Mouse (Mus musculus) cerebral cortex, adult 2 months (tissue): ENCODE results near the gene Fbxl5.

ENCODE experiments used
- WGBS: fragments of 180-500 bp; shearing (Covaris S2); methylation state at CpG from one replicate; pipeline ENCODE4 v1.1.7; 2018; 5-methylcytosine and 5-hydroxymethylcytosine counted together

Gene Fbxl5

DNA sequence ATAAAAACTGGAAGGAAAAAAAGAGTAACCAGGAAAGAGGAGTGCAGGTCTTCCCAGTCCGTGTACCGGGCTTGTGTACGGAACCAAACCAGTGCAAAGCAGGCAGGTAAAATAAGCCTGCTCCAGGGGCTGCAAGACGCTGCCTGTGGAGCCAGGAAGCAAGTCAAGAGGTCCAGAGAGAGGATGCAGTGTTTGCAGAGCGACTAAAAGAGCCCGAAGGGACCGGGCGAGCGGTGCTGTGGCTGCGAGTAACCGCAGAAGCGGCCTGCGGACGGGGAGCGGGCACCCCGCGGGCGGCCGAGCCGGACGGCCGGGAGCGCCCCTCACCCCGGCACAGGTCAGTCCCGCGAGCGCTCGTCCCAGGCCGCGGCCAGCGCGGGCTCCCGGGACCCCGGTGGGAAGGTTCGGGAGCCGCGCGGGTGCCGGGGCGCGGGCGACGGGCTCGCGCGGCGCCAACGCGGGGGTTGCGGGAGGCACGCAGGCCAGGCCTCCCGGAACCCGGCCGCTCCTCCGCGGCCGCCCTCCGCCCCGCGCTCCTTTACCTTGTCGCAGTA is 39.9 kb downstream of the Fbxl5 start:
- WGBS: under 1% methylated on average over 60 of the region's 61 CpGs

GRCm38 (mm10) chr5:43778583-43778982 is 42.9 kb downstream of the Fbxl5 start:
- WGBS: 89% methylated on average over 3 of the region's 3 CpGs

DNA sequence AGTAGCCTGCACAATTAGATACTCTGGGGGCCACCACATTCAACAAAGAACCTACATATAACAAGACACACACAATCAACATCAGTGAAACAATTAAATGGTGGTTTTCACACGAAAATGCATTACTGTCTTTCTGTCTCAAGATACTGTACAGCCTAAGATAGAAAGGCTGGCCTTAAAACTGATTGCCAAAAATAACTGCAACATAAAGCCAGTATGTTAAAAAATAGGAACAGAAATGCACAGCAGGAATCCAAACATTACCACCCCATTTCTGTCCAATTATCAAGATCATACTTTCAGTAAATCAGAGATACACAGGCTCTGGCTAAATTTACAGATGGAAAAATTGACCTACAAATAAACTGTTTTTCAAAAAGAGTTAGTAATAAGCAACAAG is 44.4 kb downstream of the Fbxl5 start:
- 16% methylated on average over 1 of the region's 1 CpGs for WGBS

DNA sequence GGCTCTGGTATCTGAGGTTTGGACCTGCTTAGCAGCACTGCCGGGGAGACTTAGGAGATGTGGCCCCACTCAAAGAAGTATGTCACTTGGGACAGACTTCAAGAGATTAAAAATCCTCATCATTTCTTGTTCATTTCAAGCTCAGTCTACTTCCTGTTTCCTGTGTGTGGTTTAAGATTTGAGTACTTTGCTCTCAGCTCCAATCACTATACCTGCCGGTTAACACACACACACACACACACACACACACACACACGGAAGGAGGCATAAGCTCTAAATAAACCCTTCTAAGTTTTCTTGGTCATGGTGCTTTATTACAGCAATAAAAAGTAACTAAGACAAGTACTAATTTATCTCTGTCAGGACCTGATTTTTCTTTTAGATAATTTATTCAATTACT is 49.9 kb downstream of the Fbxl5 start:
- WGBS: 83% methylated on average over 3 of the region's 3 CpGs

DNA sequence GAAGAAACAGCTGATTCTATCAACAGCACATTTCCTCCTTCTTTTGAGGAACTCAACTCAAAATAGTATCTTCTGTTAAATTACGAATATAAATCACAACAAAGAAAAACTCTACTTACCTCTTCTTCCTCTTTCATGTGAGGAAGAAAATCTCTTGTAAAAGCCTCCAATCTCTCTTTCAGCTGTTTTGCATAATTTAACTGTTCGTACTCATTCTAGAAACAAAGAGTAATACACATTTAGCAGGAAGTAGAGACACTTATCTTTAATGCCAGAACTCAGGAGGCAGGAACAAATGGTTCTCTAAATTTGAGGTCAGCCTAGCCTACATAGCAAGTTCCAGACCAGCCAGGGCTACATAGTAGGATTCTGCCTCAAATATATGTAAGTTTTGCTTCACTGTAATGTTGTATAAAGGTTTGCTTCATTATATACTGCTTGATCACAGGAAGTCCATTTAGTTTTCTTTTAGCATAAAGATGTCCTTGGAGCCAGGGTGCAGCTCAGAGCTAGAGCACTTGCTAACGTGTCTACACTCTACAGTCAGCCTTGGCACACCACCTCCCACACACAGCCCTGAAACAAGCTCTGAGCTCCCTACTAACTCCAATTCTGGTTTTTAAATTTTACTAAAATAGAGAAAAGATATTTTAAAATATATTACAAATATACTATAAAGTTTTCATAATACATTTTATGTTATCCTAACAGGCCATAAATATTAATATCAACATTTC is 50.7 kb downstream of the Fbxl5 start:
- WGBS: 38% methylated on average over 3 of the region's 3 CpGs

DNA sequence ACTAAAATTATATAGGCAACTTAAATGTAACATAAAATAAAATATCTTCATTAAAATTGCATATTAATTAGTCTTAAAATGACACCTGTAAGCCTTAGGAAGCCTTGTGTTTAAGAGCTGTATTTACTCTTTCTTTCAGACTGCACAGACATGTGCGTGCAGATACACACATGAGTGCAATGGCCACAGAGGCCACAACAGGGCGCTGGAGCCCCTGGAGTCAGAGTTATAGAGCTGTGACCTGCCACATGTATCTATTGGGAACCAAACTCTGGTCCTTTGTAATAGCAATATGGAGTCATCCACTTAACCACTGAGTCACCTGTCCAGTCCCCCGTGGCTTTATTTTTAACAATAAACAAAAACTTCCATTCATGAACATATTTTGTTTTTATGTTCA is 72.3 kb downstream of the Fbxl5 start:
- WGBS: 74% methylated on average over 3 of the region's 3 CpGs

- 47% methylated on average over 4 of the region's 4 CpGs for WGBS
These were observed 73.4 kb downstream of the Fbxl5 start for GRCm38 (mm10) chr5:43748039-43748438.

- 63% methylated on average over 5 of the region's 5 CpGs for WGBS
These were observed 76.3 kb downstream of the Fbxl5 start for GRCm38 (mm10) chr5:43745156-43745555.

DNA sequence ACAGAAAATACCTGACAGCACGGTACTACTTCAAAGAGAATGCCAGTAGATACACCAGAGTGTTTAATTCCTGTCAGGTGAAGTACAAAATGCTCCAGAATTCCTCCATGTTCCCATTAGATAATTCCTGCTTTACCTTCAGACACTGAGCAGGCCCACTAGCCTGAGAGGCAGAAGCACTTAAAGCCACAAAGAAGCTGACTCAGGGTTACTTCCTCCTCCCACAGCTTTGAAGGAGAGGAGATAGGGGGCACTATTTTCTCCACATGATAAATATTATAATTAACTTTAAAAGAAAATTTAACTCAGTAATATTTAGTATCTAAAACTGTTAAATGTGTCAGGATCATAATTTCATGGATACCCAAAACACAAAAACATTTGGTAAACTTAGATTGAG is 77.3 kb downstream of the Fbxl5 start:
- WGBS: 88% methylated on average over 1 of the region's 1 CpGs

- 45% methylated on average over 8 of the region's 8 CpGs for WGBS
These were observed 89.1 kb downstream of the Fbxl5 start for GRCm38 (mm10) chr5:43732381-43732780.

DNA sequence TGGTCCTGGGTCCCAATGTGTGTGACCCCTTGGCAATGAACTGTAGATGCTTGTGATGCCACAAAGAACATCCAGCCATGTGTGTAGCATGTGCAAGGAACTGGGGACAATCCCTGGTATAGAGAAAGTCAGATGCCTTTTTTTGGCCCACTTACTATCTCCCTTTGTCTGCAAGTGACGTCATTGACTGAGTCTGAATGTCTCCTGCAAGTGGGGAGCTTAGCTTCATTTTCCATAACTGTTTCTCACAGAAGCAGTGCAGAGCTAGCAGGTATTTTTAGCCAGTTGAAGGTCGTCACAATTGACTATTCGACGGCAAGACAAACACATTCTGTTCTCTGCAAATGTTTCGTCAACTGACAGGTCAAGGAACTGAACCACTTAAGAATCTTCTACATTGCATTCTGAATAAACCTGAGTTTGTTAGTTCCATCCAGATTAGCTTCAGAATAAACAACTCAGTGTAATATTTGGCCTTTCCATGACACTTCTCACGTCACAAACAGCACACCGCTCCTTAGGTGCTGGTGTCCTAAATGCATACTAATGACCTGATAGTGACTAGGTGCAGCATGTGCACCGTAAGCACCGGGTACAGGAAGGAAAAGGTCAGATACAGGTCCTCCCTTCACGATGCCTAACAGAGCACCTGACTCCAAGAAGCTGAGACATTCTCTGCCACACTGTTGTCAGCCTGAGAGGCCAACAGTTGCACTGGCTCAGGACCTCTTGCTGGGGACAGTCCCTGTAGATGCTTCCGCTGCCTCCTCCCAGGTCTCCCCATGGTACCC is 92.9 kb downstream of the Fbxl5 start:
- WGBS: 62% methylated on average over 11 of the region's 11 CpGs

DNA sequence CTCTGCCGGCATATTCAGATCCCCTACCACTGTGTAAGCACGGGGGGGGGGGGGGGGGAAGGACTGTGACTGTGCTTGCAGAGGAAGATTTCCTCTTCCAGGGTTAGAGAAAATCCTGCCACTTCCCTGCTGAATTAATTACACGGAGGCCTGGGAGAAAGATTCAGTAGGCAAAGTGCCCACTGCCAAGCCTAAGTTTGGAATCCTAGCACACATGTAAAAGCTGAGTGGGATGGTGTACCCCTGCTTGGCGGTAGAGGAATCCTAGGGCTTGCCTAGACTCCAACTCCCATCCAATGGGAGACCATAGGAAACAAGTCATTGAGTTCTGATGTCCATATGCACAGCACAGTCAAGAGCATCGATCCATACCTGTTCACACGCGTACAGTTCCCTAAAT is 97.6 kb downstream of the Fbxl5 start:
- WGBS: 63% methylated on average over 7 of the region's 7 CpGs

GRCm38 (mm10) chr5:43722452-43722783 is 99.0 kb downstream of the Fbxl5 start:
- 90% methylated on average over 6 of the region's 6 CpGs for WGBS

DNA sequence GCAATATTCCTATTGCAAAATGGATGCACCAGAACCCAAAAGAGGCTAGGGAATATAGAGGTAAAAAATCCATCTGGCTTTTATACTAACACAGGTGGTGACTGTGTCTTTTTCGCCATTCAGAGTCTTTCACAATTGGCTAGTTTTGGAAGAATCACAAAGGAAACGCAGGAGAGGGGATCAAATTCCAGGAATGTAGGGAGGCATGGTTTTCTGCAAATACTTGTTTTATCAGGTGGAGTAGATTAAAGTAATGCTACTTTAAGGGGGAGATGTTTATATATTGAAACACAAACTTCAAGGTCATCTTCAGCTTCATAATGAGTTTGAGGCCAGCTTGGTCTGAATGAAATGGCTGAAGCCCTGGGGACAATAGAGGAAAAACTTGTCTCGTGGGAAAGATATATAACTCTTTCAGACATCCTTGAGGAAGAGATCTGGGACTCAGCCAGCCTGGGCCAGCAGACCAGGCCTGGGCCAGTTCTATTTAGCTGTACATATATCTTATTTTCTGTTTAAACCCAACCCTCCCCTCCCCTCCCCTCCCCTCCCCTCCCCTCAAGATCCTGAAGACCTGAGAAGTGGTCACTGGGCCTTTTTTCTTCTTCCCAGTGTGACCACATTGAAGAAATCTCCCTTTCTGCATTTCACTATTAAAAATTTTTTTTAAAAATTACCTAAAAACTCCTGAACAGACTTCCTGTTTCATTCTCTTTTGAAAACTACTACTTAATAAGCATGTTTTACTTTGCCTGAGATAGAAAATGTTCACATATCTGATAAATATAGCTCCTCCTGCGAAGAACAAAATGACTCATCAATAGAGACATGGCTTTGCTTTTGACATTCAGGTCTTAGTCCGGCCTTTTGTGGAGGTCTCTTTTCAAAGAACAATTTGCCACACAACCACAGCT is 99.6 kb downstream of the Fbxl5 start:
- 75% methylated on average over 5 of the region's 5 CpGs for WGBS

DNA sequence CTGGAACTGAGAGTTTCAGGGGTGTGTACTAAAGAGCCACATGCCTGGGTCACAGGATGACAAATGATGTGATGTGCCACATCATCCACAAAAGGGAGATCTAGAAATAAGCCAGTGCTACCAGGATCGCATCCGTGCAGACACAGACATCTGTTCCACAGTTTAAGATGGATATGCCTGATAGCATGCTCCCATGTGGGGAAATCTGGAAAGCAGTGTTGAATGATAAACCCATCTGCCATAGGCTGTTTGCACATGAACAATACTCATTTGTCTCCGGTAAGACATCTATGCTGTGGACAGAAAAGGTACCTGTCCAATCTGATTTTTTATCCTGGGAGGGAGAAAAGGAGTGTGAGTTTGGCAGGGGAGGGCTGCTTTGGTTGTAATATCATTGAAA is 124.3 kb downstream of the Fbxl5 start:
- 65% methylated on average over 3 of the region's 3 CpGs for WGBS
